Mouse (Mus musculus) midbrain, embryonic 11.5 days (tissue): ENCODE measurements around the gene Dleu7. TPM values are rescaled to one million over a fixed set of nuclear protein-coding genes. Genes with fewer than 3 reads are reported as not detected.

Source experiments
- ATAC-seq: fragments of 200-750 bp; cut with Nextera tagmentation; 2 replicates; pipeline ENCODE4 v1.8.0; 2017; ENCODE audit warnings: moderate TSS enrichment, moderate library complexity; ENCODE audit not compliant: low FRiP score
- DNase-seq: peaks from one replicate; pipeline ENCODE4 v3.0.0; 2015; ENCODE audit warnings: low spot score; ENCODE audit errors: missing footprints
- H3K27ac ChIP-seq: fragments of 300-500 bp; sonication (generic); 2 replicates; pipeline ENCODE4 v1.5.1; 2014; ENCODE audit warnings: low read depth, low read length
- H3K27me3 ChIP-seq: fragments of 300-500 bp; sonication (generic); 2 replicates; pipeline ENCODE4 v1.6.1; 2014; ENCODE audit warnings: mild to moderate bottlenecking, low read length, moderate library complexity, mixed read lengths; ENCODE audit not compliant: control insufficient read depth, insufficient read depth
- H3K36me3 ChIP-seq: fragments of 300-500 bp; sonication (generic); 2 replicates; pipeline ENCODE4 v1.6.1; 2014; ENCODE audit warnings: mild to moderate bottlenecking, low read length, moderate library complexity, mixed read lengths; ENCODE audit not compliant: control insufficient read depth, insufficient read depth
- H3K4me1 ChIP-seq: fragments of 300-500 bp; sonication (generic); 2 replicates; pipeline ENCODE4 v1.6.1; 2014; ENCODE audit warnings: low read length; ENCODE audit not compliant: control insufficient read depth, insufficient read depth
- H3K4me2 ChIP-seq: fragments of 300-500 bp; sonication (generic); 2 replicates; pipeline ENCODE4 v1.6.1; 2014; ENCODE audit warnings: mild to moderate bottlenecking, moderate library complexity
- H3K4me3 ChIP-seq: fragments of 300-500 bp; sonication (generic); 2 replicates; pipeline ENCODE4 v1.5.1; 2014; ENCODE audit warnings: low read depth, low read length
- H3K9ac ChIP-seq: fragments of 300-500 bp; sonication (generic); 2 replicates; pipeline ENCODE4 v1.6.1; 2014; ENCODE audit warnings: low read length
- H3K9me3 ChIP-seq: fragments of 300-500 bp; sonication (generic); 2 replicates; pipeline ENCODE4 v1.6.1; 2016; ENCODE audit warnings: low read length; ENCODE audit not compliant: control insufficient read depth
- WGBS: fragments of 180-500 bp; shearing (Covaris S2); extraction: QIAGEN DNeasy Blood & Tissue Kit; methylation state at CpG from one replicate; pipeline ENCODE4 v1.1.7; 2014; 5-methylcytosine and 5-hydroxymethylcytosine counted together
- polyA plus RNA-seq: library from polyadenylated mRNA; unstranded; fragments of >200 nt; fragmentation: Nextera tagmentation; extraction: Ambion mirVana; gene quantifications from 2 replicates; pipeline ENCODE4 v1.2.1, GENCODE M21; 2014

Gene Dleu7
- polyA plus RNA-seq, 1 experiment from 2014 or later: 3.7 TPM

- 83% methylated on average over 5 of the region's 5 CpGs for WGBS
- Histone ChIP-seq H3K4me2 (no peak overlapping the region), H3K4me1 (no peaks in the 10 kb centered on the region), H3K27me3 (no peaks in the 10 kb centered on the region), H3K9me3 (no peaks in the 10 kb centered on the region), H3K9ac (no peak overlapping the region), H3K27ac (no peak overlapping the region), H3K36me3 (no peaks in the 10 kb centered on the region), H3K4me3 (no peak overlapping the region)
- ATAC-seq (no peak), DNase-seq (no peak)
These were observed 36.8 kb downstream of the Dleu7 start for GRCm38 (mm10) chr14:62256066-62256465.

- no peak overlapping the region for H3K4me3 ChIP-seq
- WGBS: 72% methylated on average over 8 of the region's 8 CpGs
- no peaks in the 10 kb centered on the region for H3K27me3 ChIP-seq
- H3K9me3 ChIP-seq: no peaks in the 10 kb centered on the region
- H3K36me3 ChIP-seq: no peaks in the 10 kb centered on the region
- no peak overlapping the region for H3K27ac ChIP-seq
- ATAC-seq (no peak), DNase-seq (no peak)
- no peak overlapping the region for H3K4me2 ChIP-seq
- H3K9ac ChIP-seq: no peak overlapping the region
- H3K4me1 ChIP-seq: no peaks in the 10 kb centered on the region
These were observed 38.5 kb downstream of the Dleu7 start for GRCm38 (mm10) chr14:62254371-62254770.

- ATAC-seq: 0 out of 2 replicates have a peak, but pooled peaks have one; percentile 14
- Histone ChIP-seq H3K27me3 (no peaks in the 10 kb centered on the region), H3K4me3 (no peak overlapping the region), H3K4me1 (no peaks in the 10 kb centered on the region), H3K4me2 (no peak overlapping the region), H3K9ac (no peak overlapping the region), H3K36me3 (no peaks in the 10 kb centered on the region), H3K9me3 (no peaks in the 10 kb centered on the region), H3K27ac (no peak overlapping the region)
- WGBS: 7% methylated on average over 4 of the region's 4 CpGs
- DNase-seq: peak; percentile 98
These were observed 40.8 kb downstream of the Dleu7 start for GRCm38 (mm10) chr14:62251999-62252398.

GRCm38 (mm10) chr14:62250046-62250445 is 42.8 kb downstream of the Dleu7 start:
- Histone ChIP-seq H3K4me1 (no peaks in the 10 kb centered on the region), H3K4me2 (no peak overlapping the region), H3K27ac (no peak overlapping the region), H3K27me3 (no peaks in the 10 kb centered on the region), H3K36me3 (no peaks in the 10 kb centered on the region), H3K9me3 (no peaks in the 10 kb centered on the region), H3K4me3 (no peak overlapping the region), H3K9ac (no peak overlapping the region)
- no peak for ATAC-seq
- no peak for DNase-seq
- WGBS: 67% methylated on average over 3 of the region's 3 CpGs

- Histone ChIP-seq H3K27me3 (no peaks in the 10 kb centered on the region), H3K4me1 (no peaks in the 10 kb centered on the region), H3K27ac (no peak overlapping the region), H3K36me3 (no peaks in the 10 kb centered on the region), H3K9ac (no peak overlapping the region), H3K4me2 (no peak overlapping the region), H3K4me3 (no peak overlapping the region), H3K9me3 (no peaks in the 10 kb centered on the region)
- 91% methylated on average over 2 of the region's 2 CpGs for WGBS
- ATAC-seq (no peak), DNase-seq (no peak)
These were observed 43.6 kb downstream of the Dleu7 start for GRCm38 (mm10) chr14:62249251-62249650.

- H3K9ac ChIP-seq: no peak overlapping the region
- WGBS: 86% methylated on average over 10 of the region's 10 CpGs
- no peaks in the 10 kb centered on the region for H3K4me1 ChIP-seq
- H3K4me3 ChIP-seq: no peak overlapping the region
- no peaks in the 10 kb centered on the region for H3K9me3 ChIP-seq
- DNase-seq (no peak), ATAC-seq (no peak)
- no peaks in the 10 kb centered on the region for H3K27me3 ChIP-seq
- H3K36me3 ChIP-seq: no peaks in the 10 kb centered on the region
- H3K4me2 ChIP-seq: no peak overlapping the region
- no peak overlapping the region for H3K27ac ChIP-seq
These were observed 44.1 kb downstream of the Dleu7 start for GRCm38 (mm10) chr14:62248796-62249195.

GRCm38 (mm10) chr14:62248345-62248744 is 44.5 kb downstream of the Dleu7 start:
- no peak for ATAC-seq
- no peak for DNase-seq
- H3K4me2 ChIP-seq: no peak overlapping the region

GRCm38 (mm10) chr14:62245557-62245956 is 47.3 kb downstream of the Dleu7 start:
- no peak overlapping the region for H3K9ac ChIP-seq
- H3K36me3 ChIP-seq: no peaks in the 10 kb centered on the region
- WGBS: 21% methylated on average over 4 of the region's 4 CpGs
- no peaks in the 10 kb centered on the region for H3K27me3 ChIP-seq
- H3K27ac ChIP-seq: no peak overlapping the region
- H3K4me3 ChIP-seq: no peak overlapping the region
- no peaks in the 10 kb centered on the region for H3K4me1 ChIP-seq
- ATAC-seq: no peak
- DNase-seq: no peak
- H3K9me3 ChIP-seq: no peaks in the 10 kb centered on the region
- no peak overlapping the region for H3K4me2 ChIP-seq

More at GRCm38 (mm10) chr14:62248345-62248744, 44.5 kb downstream of the Dleu7 start:
- H3K9ac ChIP-seq: no peak overlapping the region
- no peak overlapping the region for H3K27ac ChIP-seq
- H3K27me3 ChIP-seq: no peaks in the 10 kb centered on the region
- H3K4me3 ChIP-seq: no peak overlapping the region
- H3K4me1 ChIP-seq: no peaks in the 10 kb centered on the region
- no peaks in the 10 kb centered on the region for H3K9me3 ChIP-seq
- H3K36me3 ChIP-seq: no peaks in the 10 kb centered on the region
- WGBS: 81% methylated on average over 7 of the region's 7 CpGs

- Histone ChIP-seq H3K9me3 (no peaks in the 10 kb centered on the region), H3K27me3 (no peaks in the 10 kb centered on the region), H3K9ac (no peak overlapping the region), H3K36me3 (no peaks in the 10 kb centered on the region), H3K4me1 (no peaks in the 10 kb centered on the region), H3K4me3 (no peak overlapping the region), H3K4me2 (no peak overlapping the region), H3K27ac (no peak overlapping the region)
- ATAC-seq: no peak
- WGBS: 81% methylated on average over 2 of the region's 2 CpGs
- DNase-seq: no peak
These were observed 49.3 kb downstream of the Dleu7 start for GRCm38 (mm10) chr14:62243530-62243929.

GRCm38 (mm10) chr14:62235969-62236368 is 56.9 kb downstream of the Dleu7 start:
- Histone ChIP-seq H3K27me3 (no peaks in the 10 kb centered on the region), H3K4me3 (no peak overlapping the region), H3K4me2 (no peak overlapping the region), H3K4me1 (no peaks in the 10 kb centered on the region), H3K9ac (no peak overlapping the region), H3K36me3 (no peaks in the 10 kb centered on the region), H3K9me3 (no peaks in the 10 kb centered on the region), H3K27ac (no peak overlapping the region)
- ATAC-seq: no peak
- 74% methylated on average over 7 of the region's 7 CpGs for WGBS
- no peak for DNase-seq
